Mouse (Mus musculus): ENCODE results near the gene Zfand6.

DNA sequence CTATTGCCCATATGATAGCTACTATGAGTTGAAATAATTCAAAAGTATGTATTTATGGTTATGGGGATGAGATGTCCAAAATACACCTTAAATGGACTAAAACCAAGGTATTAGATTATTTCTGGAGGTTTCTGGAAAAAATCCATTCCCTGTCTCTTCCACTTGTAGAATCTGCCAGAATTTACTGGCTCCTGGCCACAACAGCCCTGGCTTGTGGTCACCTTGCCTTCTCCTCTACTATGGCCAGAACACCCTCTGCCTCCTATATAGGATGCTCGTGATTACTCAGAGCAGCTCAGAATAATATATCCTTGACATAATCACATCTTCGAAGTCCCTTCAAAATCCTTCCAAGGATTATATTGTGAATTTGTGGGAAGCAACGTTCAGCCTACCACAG lies 125.5 kb downstream of the Zfand6 start:
- TF ChIP-seq CTCF (IDR thresholded peaks at IDR 0.05; ENCODE audit: extremely low read depth, insufficient read depth, insufficient read length, insufficient replicate concordance) (no peak), POLR2A (IDR thresholded peaks at IDR 0.05; ENCODE audit: low read depth, low read length) (no peak)
